Mouse (Mus musculus) heart, embryonic 16.5 days (tissue): ENCODE measurements around the gene Tpx2. TPM values are rescaled to one million over a fixed set of nuclear protein-coding genes. Genes with fewer than 3 reads are reported as not detected.

ENCODE experiments used
- ATAC-seq: fragments of 200-750 bp; cut with Nextera tagmentation; replicated peaks from 2 replicates; pipeline ENCODE4 v1.8.0; 2017; ENCODE audit warnings: moderate number of reproducible peaks; ENCODE audit not compliant: insufficient read depth, low FRiP score; ENCODE audit errors: extremely low read depth
- H3K27ac ChIP-seq: fragments of 300-500 bp; sonication (generic); 2 replicates; pipeline ENCODE4 v1.5.1; 2014; ENCODE audit warnings: mild to moderate bottlenecking, low read length, control low read depth, moderate library complexity
- H3K27me3 ChIP-seq: fragments of 300-500 bp; sonication (generic); 2 replicates; pipeline ENCODE4 v1.6.1; 2014; ENCODE audit warnings: low read length, mixed read lengths; ENCODE audit not compliant: control insufficient read depth, insufficient read depth
- H3K36me3 ChIP-seq: fragments of 300-500 bp; sonication (generic); 2 replicates; pipeline ENCODE4 v1.6.1; 2014; ENCODE audit not compliant: control insufficient read depth, insufficient read depth
- H3K4me1 ChIP-seq: fragments of 300-500 bp; sonication (generic); 2 replicates; pipeline ENCODE4 v1.6.1; 2014; ENCODE audit warnings: low read length, mixed read lengths; ENCODE audit not compliant: control insufficient read depth, insufficient read depth
- H3K4me2 ChIP-seq: fragments of 300-500 bp; sonication (generic); 2 replicates; pipeline ENCODE4 v1.6.1; 2014; ENCODE audit warnings: low read depth, mild to moderate bottlenecking, control low read depth, low read length
- H3K4me3 ChIP-seq: fragments of 300-500 bp; sonication (generic); 2 replicates; pipeline ENCODE4 v1.5.1; 2014; ENCODE audit warnings: mild to moderate bottlenecking, control low read depth, low read length
- H3K9ac ChIP-seq: fragments of 300-500 bp; sonication (generic); 2 replicates; pipeline ENCODE4 v1.6.1; 2014; ENCODE audit warnings: low read length, control low read depth
- H3K9me3 ChIP-seq: fragments of 300-500 bp; sonication (generic); replicated peaks from 2 replicates; pipeline ENCODE4 v1.6.1; 2016; ENCODE audit warnings: low read length; ENCODE audit not compliant: control insufficient read depth
- WGBS: fragments of 180-500 bp; shearing (Covaris S2); extraction: QIAGEN DNeasy Blood & Tissue Kit; methylation state at CpG from one replicate; pipeline ENCODE4 v1.1.7; 2014; 5-methylcytosine and 5-hydroxymethylcytosine counted together
- polyA plus RNA-seq: library from polyadenylated mRNA; unstranded; fragments of >200 nt; fragmentation: Nextera tagmentation; extraction: Ambion mirVana; gene quantifications from 2 replicates; pipeline ENCODE4 v1.2.1, GENCODE M21; 2015

Tpx2 gene
- polyA plus RNA-seq, 1 experiment from 2014 or later, result 55.1 TPM

DNA sequence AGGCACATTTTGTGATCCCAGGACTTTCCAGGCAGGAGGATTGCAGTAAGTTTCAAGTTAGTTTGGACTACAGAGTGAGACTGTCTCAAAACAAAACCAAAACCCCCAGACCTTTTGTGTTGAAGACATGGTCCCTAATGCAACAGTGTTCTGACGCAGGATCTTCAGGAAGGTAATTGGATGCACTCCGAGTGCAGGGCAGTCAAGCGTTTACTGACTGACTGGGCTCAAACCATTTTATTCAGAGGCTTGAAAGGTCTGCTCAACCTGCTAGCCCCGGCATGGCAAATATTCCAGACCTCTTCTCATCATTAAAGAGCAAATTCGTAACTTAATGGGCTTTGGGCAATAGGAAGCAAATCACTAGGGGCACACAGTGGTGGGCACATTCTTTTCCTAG, 29.1 kb upstream of the Tpx2 start:
- H3K27ac ChIP-seq, result peak overlapping the region; percentile 85
- H3K9me3 ChIP-seq, result 0 out of 2 replicates have a peak, but pooled peaks cover 3% of the 10 kb centered on the region
- H3K9ac ChIP-seq, result no peak overlapping the region
- no peak for ATAC-seq
- no peaks in the 10 kb centered on the region for H3K27me3 ChIP-seq
- 85% methylated on average over 5 of the region's 5 CpGs for WGBS
- H3K36me3 ChIP-seq, result peaks cover 8% of the 10 kb centered on the region; the same call in 1 of the 2 replicates
- peaks cover 59% of the 10 kb centered on the region for H3K4me1 ChIP-seq
- no peak overlapping the region for H3K4me2 ChIP-seq
- no peak overlapping the region for H3K4me3 ChIP-seq

DNA sequence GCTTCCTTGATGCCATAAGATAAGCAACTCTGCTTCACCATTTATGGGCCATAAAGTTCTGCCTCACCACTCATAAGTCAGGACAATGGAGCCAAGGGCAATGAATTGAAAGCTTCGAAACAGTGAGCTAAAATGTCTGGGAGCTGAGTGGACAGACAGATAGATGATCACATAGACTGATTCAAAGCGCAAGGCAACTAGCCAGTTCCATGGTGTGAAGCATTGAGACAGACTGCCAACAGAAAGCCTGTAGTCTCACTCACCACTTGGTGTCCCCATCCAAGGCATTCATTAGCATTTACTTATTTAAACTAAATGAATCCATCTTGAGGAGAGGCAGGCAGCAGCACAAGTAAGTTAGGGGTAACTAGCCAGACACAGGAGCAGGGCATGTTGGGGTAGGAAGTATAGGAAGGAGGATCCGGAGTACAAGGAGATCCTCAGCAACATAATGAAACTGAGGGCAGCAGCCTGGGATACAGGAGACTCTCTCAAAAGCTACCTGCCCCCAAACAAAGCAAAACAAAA, 28.6 kb upstream of the Tpx2 start:
- H3K4me2 ChIP-seq, result no peak overlapping the region
- H3K9ac ChIP-seq, result no peak overlapping the region
- peaks cover 58% of the 10 kb centered on the region for H3K4me1 ChIP-seq
- H3K27me3 ChIP-seq, result no peaks in the 10 kb centered on the region
- H3K4me3 ChIP-seq, result no peak overlapping the region
- 0 out of 2 replicates have a peak, but pooled peaks cover 3% of the 10 kb centered on the region for H3K9me3 ChIP-seq
- WGBS, result 95% methylated on average over 3 of the region's 3 CpGs
- H3K27ac ChIP-seq, result peak overlapping the region; percentile 85
- ATAC-seq, result no peak
- H3K36me3 ChIP-seq, result peaks cover 8% of the 10 kb centered on the region; the same call in 1 of the 2 replicates

DNA sequence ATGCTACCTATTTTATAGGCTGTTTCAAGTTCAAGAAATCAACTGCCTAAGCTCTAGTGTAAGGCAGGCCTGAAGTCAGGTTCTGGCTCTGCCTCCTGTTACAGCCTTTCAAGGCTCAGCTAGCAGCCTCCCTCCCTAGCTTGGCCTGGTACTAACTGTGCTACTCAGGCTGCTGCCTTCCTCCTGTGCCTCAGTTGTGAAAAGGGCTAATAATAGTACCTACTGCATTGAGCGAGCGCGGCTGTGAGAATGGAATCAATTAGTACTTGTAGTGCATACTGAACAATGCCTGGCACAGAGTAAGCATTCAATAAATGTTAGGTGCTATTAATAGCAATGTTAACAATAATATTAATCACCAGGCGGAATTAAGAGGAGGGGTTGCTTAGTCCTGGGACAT, 27.8 kb upstream of the Tpx2 start:
- peak overlapping the region; percentile 30 for H3K9ac ChIP-seq
- H3K27ac ChIP-seq, result peak overlapping the region; percentile 85
- WGBS, result 38% methylated on average over 4 of the region's 4 CpGs
- no peaks in the 10 kb centered on the region for H3K27me3 ChIP-seq
- H3K9me3 ChIP-seq, result 0 out of 2 replicates have a peak, but pooled peaks cover 3% of the 10 kb centered on the region
- H3K36me3 ChIP-seq, result peaks cover 8% of the 10 kb centered on the region; the same call in 1 of the 2 replicates
- peaks cover 55% of the 10 kb centered on the region for H3K4me1 ChIP-seq
- peak overlapping the region; percentile 1; the same call in 1 of the 2 replicates for H3K4me2 ChIP-seq
- ATAC-seq, result no peak
- no peak overlapping the region for H3K4me3 ChIP-seq

DNA sequence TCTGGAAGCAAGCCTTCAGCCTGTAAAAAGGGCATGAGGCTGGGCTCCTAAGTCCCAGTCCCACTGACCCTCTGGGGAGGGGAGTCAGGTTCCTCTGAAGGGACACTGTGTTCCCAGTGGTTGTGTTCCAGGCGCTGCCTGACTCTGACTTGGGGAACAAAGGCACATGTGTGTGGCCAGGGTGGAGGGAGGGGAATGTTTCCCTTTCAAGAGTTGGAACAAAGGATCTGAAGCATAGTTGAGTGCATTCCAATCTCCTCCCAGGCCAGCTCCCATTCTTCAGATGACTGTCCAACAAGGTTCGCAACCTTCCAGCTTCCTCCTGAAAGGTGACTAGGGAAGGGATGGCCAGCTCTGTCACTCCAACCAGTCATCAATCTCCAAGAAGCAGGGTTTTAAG, 27.4 kb upstream of the Tpx2 start:
- H3K9me3 ChIP-seq, result 0 out of 2 replicates have a peak, but pooled peaks cover 3% of the 10 kb centered on the region
- peak overlapping the region; percentile 85 for H3K27ac ChIP-seq
- H3K9ac ChIP-seq, result peak overlapping the region; percentile 30
- H3K4me2 ChIP-seq, result peak overlapping the region; percentile 13; the same call in 1 of the 2 replicates
- H3K4me3 ChIP-seq, result no peak overlapping the region
- no peaks in the 10 kb centered on the region for H3K27me3 ChIP-seq
- H3K4me1 ChIP-seq, result peaks cover 59% of the 10 kb centered on the region
- 17% methylated on average over 2 of the region's 2 CpGs for WGBS
- peak; percentile 51 for ATAC-seq
- H3K36me3 ChIP-seq, result peaks cover 10% of the 10 kb centered on the region; the same call in 1 of the 2 replicates

DNA sequence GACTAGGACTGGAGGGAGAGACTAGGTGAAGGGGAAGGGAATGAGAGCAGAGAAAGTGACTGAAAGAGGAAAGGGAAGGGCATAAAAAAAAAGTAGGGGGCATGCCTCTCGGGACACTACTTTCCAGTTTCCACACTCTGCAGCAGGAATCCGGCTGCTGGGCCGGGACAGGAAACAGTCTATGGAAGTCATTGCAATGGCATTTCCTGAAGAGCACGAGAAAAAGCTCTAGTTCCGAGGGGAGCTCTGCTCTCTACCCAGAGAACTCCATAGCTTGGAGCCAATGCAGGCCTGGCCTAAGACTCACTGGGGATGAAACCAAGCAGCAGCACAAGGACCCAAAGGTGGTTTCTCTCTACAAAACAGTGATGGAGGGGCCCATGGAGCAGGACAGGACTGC, 26.7 kb upstream of the Tpx2 start:
- peak; percentile 39 for ATAC-seq
- Histone ChIP-seq H3K27me3 (no peaks in the 10 kb centered on the region), H3K4me3 (no peak overlapping the region), H3K4me1 (peaks cover 64% of the 10 kb centered on the region), H3K4me2 (peak overlapping the region; percentile 13; the same call in 1 of the 2 replicates), H3K27ac (peak overlapping the region; percentile 85), H3K36me3 (peaks cover 10% of the 10 kb centered on the region; the same call in 1 of the 2 replicates), H3K9ac (no peak overlapping the region), H3K9me3 (0 out of 2 replicates have a peak, but pooled peaks cover 3% of the 10 kb centered on the region)
- WGBS, result 28% methylated on average over 5 of the region's 5 CpGs

DNA sequence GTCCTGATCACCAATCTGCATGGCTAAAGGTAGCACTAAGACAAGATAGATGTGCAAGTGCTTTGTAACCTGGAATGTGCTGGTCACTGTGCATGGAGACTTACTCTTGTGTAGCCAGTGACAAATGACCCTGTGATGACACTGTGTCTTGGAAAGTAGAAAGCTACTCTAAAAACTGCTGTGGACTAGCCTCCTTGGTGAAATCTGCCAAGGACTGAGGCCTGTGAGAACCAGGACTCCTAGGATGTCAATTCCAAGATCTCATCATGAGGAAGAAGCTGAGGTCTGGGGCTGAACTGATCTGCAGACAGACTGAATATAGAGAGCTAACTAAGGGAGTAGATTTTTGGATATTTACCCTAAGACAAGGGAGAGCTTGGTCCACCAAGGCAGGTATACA, 26.2 kb upstream of the Tpx2 start:
- Histone ChIP-seq H3K4me1 (peaks cover 65% of the 10 kb centered on the region), H3K4me2 (no peak overlapping the region), H3K27me3 (no peaks in the 10 kb centered on the region), H3K27ac (peak overlapping the region; percentile 85), H3K4me3 (no peak overlapping the region), H3K9ac (no peak overlapping the region), H3K36me3 (peaks cover 10% of the 10 kb centered on the region; the same call in 1 of the 2 replicates), H3K9me3 (0 out of 2 replicates have a peak, but pooled peaks cover 3% of the 10 kb centered on the region)
- no peak for ATAC-seq

DNA sequence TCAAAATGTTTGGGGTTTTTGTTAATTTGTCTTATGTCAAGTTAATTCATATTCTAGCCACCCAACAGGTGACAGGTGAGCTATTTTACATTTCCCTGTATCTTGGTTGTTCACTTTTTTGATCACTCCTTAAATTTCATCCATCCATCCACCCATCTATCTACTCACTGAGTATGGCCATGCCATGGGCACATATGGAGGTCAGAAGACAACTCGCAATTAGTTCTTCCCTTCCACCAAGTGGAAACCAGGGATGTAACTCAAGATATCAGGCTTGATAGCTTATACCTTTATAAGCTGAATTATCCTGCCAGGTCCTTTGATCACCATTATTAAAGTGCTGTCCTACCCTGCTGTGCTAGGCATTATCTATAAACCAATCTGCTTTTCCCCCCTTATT, 24.0 kb upstream of the Tpx2 start:
- no peak for ATAC-seq
- Histone ChIP-seq H3K9me3 (0 out of 2 replicates have a peak, but pooled peaks cover 3% of the 10 kb centered on the region), H3K4me2 (no peak overlapping the region), H3K27ac (no peak overlapping the region), H3K4me3 (no peak overlapping the region), H3K9ac (no peak overlapping the region), H3K36me3 (peaks cover 10% of the 10 kb centered on the region; the same call in 1 of the 2 replicates), H3K4me1 (peaks cover 65% of the 10 kb centered on the region), H3K27me3 (no peaks in the 10 kb centered on the region)
- WGBS, result 95% methylated on average over 1 of the region's 1 CpGs

DNA sequence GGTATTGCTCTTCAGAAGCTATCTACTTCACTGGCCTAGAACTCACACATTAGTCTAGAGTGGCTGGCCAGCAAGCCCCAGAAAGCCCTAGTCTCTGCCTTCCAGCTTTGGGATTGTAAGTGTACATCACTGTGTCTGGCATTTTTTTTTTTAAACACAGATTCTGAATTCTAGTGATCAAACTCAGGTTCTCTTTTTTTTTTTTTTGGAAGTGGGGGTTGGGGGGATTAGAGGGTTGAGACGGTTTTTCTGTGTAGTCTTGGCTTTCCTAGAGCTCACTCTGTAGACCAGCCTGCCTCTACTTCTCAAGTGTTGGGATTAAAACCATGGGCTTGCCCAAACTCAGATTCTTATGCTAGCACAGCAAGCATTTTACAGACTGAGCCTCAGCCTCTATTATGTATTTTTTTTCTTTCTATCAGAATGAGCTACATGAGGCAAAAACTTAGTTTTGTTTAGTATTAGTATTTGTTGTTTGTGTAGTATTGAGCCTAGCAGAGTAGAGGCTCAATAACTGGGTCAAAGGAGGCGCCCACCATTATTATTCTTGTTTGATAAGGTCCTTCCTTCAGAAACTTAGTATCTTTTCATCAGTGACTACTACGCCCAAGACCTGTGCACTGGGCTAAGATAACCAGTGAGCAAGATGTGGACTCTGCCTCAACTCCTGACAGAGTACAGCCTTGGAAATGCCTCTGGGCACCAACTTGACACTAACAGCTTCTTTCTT, 23.2 kb upstream of the Tpx2 start:
- H3K36me3 ChIP-seq, result 0 out of 2 replicates have a peak, but pooled peaks cover 4% of the 10 kb centered on the region
- ATAC-seq, result no peak
- H3K4me3 ChIP-seq, result no peak overlapping the region
- H3K9ac ChIP-seq, result no peak overlapping the region
- peaks cover 64% of the 10 kb centered on the region for H3K4me1 ChIP-seq
- 76% methylated on average over 3 of the region's 3 CpGs for WGBS
- no peak overlapping the region for H3K4me2 ChIP-seq
- no peaks in the 10 kb centered on the region for H3K9me3 ChIP-seq
- no peak overlapping the region for H3K27ac ChIP-seq
- H3K27me3 ChIP-seq, result no peaks in the 10 kb centered on the region

DNA sequence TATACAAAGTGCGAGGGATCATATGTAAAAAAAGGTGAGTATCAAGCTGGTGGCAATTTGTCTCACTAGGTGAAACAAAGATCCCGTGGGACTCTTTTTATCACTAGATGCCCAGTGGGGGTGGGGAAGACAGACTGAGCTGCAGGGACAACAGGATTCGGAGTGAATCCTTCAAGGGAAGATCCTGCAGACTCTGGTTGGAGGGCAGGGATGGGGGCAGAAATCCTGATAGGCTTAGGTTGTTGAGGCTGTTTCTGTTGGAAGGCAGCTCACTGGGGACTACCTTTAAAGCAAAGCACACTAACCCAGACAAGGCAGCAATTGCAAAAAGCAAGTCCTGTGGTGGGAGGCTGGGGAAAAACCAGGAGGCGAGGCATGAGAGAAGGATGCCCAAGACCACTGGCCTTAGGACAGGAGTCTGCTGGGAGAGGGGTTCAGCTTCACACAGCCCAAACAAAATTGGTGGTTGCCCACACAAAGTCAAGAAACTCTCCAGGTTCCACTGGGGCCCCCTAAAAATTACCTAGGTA, 22.5 kb upstream of the Tpx2 start:
- H3K4me2 ChIP-seq, result no peak overlapping the region
- no peaks in the 10 kb centered on the region for H3K27me3 ChIP-seq
- H3K9ac ChIP-seq, result no peak overlapping the region
- ATAC-seq, result no peak
- 0 out of 2 replicates have a peak, but pooled peaks cover 4% of the 10 kb centered on the region for H3K36me3 ChIP-seq
- no peak overlapping the region for H3K4me3 ChIP-seq
- H3K9me3 ChIP-seq, result no peaks in the 10 kb centered on the region
- H3K4me1 ChIP-seq, result peaks cover 59% of the 10 kb centered on the region
- 70% methylated on average over 4 of the region's 4 CpGs for WGBS
- no peak overlapping the region for H3K27ac ChIP-seq
